Mouse (Mus musculus) heart, embryonic 11.5 days (tissue): ENCODE results near the gene Kcnj15. TPM values are rescaled to one million over a fixed set of nuclear protein-coding genes. Genes with fewer than 3 reads are reported as not detected.

ENCODE experiments used
- ATAC-seq: fragments of 200-750 bp; cut with Nextera tagmentation; replicated peaks from 2 replicates; pipeline ENCODE4 v1.8.0; 2017; ENCODE audit warnings: moderate library complexity; ENCODE audit not compliant: insufficient number of reproducible peaks, low FRiP score, low TSS enrichment
- H3K27ac ChIP-seq: fragments of 300-500 bp; sonication (generic); 2 replicates; pipeline ENCODE4 v1.5.1; 2014; ENCODE audit warnings: mild to moderate bottlenecking, low read depth, low read length
- H3K27me3 ChIP-seq: fragments of 300-500 bp; sonication (generic); 2 replicates; pipeline ENCODE4 v1.6.1; 2014; ENCODE audit warnings: mild to moderate bottlenecking, low read length, mixed read lengths; ENCODE audit not compliant: control insufficient read depth, insufficient read depth
- H3K36me3 ChIP-seq: fragments of 300-500 bp; sonication (generic); 2 replicates; pipeline ENCODE4 v1.6.1; 2014; ENCODE audit warnings: mild to moderate bottlenecking, low read length, moderate library complexity, mixed read lengths; ENCODE audit not compliant: control insufficient read depth, insufficient read depth
- H3K4me1 ChIP-seq: fragments of 300-500 bp; sonication (generic); 2 replicates; pipeline ENCODE4 v1.6.1; 2014; ENCODE audit warnings: low read length; ENCODE audit not compliant: control insufficient read depth, insufficient read depth
- H3K4me2 ChIP-seq: fragments of 300-500 bp; sonication (generic); 2 replicates; pipeline ENCODE4 v1.6.1; 2014; ENCODE audit warnings: mild to moderate bottlenecking, moderate library complexity
- H3K4me3 ChIP-seq: fragments of 300-500 bp; sonication (generic); 2 replicates; pipeline ENCODE4 v1.5.1; 2014; ENCODE audit warnings: low read depth, low read length
- H3K9ac ChIP-seq: fragments of 300-500 bp; sonication (generic); 2 replicates; pipeline ENCODE4 v1.6.1; 2014; ENCODE audit warnings: mild to moderate bottlenecking, low read depth, low read length, moderate library complexity
- H3K9me3 ChIP-seq: fragments of 300-500 bp; sonication (generic); replicated peaks from 2 replicates; pipeline ENCODE4 v1.6.1; 2016; ENCODE audit warnings: low read length; ENCODE audit not compliant: control insufficient read depth
- WGBS: fragments of 180-500 bp; shearing (Covaris S2); extraction: QIAGEN DNeasy Blood & Tissue Kit; methylation state at CpG from one replicate; pipeline ENCODE4 v1.1.7; 2014; ENCODE audit not compliant: insufficient replicate concordance; 5-methylcytosine and 5-hydroxymethylcytosine counted together
- polyA plus RNA-seq: library from polyadenylated mRNA; unstranded; fragments of >200 nt; fragmentation: Nextera tagmentation; extraction: Ambion mirVana; gene quantifications from 2 replicates; pipeline ENCODE4 v1.2.1, GENCODE M21; 2014

Gene Kcnj15
- polyA plus RNA-seq, 1 experiment from 2014 or later: 0.53 TPM

- H3K9me3 ChIP-seq: 0 out of 2 replicates have a peak, but pooled peaks cover 3% of the 10 kb centered on the region
- no peak for ATAC-seq
- no peak overlapping the region for H3K9ac ChIP-seq
- no peak overlapping the region for H3K4me2 ChIP-seq
- H3K4me3 ChIP-seq: no peak overlapping the region
- WGBS: 77% methylated on average over 10 of the region's 10 CpGs
- H3K36me3 ChIP-seq: no peaks in the 10 kb centered on the region
- no peak overlapping the region for H3K27ac ChIP-seq
- no peaks in the 10 kb centered on the region for H3K27me3 ChIP-seq
- no peaks in the 10 kb centered on the region for H3K4me1 ChIP-seq
Measured at GRCm38 (mm10) chr16:95275713-95276502, 18.6 kb downstream of the Kcnj15 start.

GRCm38 (mm10) chr16:95279015-95279414, 21.7 kb downstream of the Kcnj15 start:
- Histone ChIP-seq H3K9me3 (no peaks in the 10 kb centered on the region), H3K36me3 (no peaks in the 10 kb centered on the region), H3K4me1 (no peaks in the 10 kb centered on the region), H3K4me2 (no peak overlapping the region), H3K4me3 (no peak overlapping the region), H3K27me3 (no peaks in the 10 kb centered on the region), H3K9ac (no peak overlapping the region), H3K27ac (no peak overlapping the region)
- no peak for ATAC-seq
- 38% methylated on average over 3 of the region's 3 CpGs for WGBS

GRCm38 (mm10) chr16:95280338-95280737, 23.0 kb downstream of the Kcnj15 start:
- no peak for ATAC-seq
- no peak overlapping the region for H3K27ac ChIP-seq
- no peak overlapping the region for H3K9ac ChIP-seq
- 81% methylated on average over 3 of the region's 3 CpGs for WGBS
- H3K9me3 ChIP-seq: no peaks in the 10 kb centered on the region
- no peaks in the 10 kb centered on the region for H3K36me3 ChIP-seq
- no peak overlapping the region for H3K4me3 ChIP-seq
- no peaks in the 10 kb centered on the region for H3K27me3 ChIP-seq
- no peak overlapping the region for H3K4me2 ChIP-seq
- H3K4me1 ChIP-seq: no peaks in the 10 kb centered on the region

- Histone ChIP-seq H3K4me1 (no peaks in the 10 kb centered on the region), H3K27me3 (no peaks in the 10 kb centered on the region), H3K9me3 (no peaks in the 10 kb centered on the region; the same call in 1 of the 2 replicates), H3K9ac (no peak overlapping the region), H3K4me2 (no peak overlapping the region), H3K36me3 (no peaks in the 10 kb centered on the region), H3K27ac (no peak overlapping the region), H3K4me3 (no peak overlapping the region)
- ATAC-seq: no peak
- WGBS: 81% methylated on average over 10 of the region's 10 CpGs
Measured at GRCm38 (mm10) chr16:95283369-95283768, 26.0 kb downstream of the Kcnj15 start.

GRCm38 (mm10) chr16:95284085-95284727, 26.8 kb downstream of the Kcnj15 start:
- Histone ChIP-seq H3K27ac (no peak overlapping the region), H3K36me3 (no peaks in the 10 kb centered on the region), H3K4me1 (no peaks in the 10 kb centered on the region), H3K4me2 (no peak overlapping the region), H3K4me3 (no peak overlapping the region), H3K9me3 (no peaks in the 10 kb centered on the region; the same call in 1 of the 2 replicates), H3K27me3 (no peaks in the 10 kb centered on the region), H3K9ac (no peak overlapping the region)
- ATAC-seq: no peak
- WGBS: 73% methylated on average over 12 of the region's 12 CpGs

- H3K4me3 ChIP-seq: no peak overlapping the region
- H3K9ac ChIP-seq: no peak overlapping the region
- no peak overlapping the region for H3K4me2 ChIP-seq
- no peaks in the 10 kb centered on the region for H3K4me1 ChIP-seq
- no peak for ATAC-seq
- WGBS: 83% methylated on average over 4 of the region's 4 CpGs
- H3K9me3 ChIP-seq: no peaks in the 10 kb centered on the region; the same call in 1 of the 2 replicates
- H3K36me3 ChIP-seq: no peaks in the 10 kb centered on the region
- H3K27ac ChIP-seq: no peak overlapping the region
- H3K27me3 ChIP-seq: no peaks in the 10 kb centered on the region
Measured at GRCm38 (mm10) chr16:95285043-95285442, 27.7 kb downstream of the Kcnj15 start.

GRCm38 (mm10) chr16:95285767-95286166, 28.4 kb downstream of the Kcnj15 start:
- Histone ChIP-seq H3K4me2 (no peak overlapping the region), H3K4me3 (no peak overlapping the region), H3K4me1 (no peaks in the 10 kb centered on the region), H3K27me3 (no peaks in the 10 kb centered on the region), H3K36me3 (no peaks in the 10 kb centered on the region), H3K9me3 (no peaks in the 10 kb centered on the region; the same call in 1 of the 2 replicates), H3K27ac (no peak overlapping the region), H3K9ac (no peak overlapping the region)
- no peak for ATAC-seq
- WGBS: 74% methylated on average over 4 of the region's 4 CpGs

GRCm38 (mm10) chr16:95287656-95288055, 30.3 kb downstream of the Kcnj15 start:
- ATAC-seq: no peak
- WGBS: 85% methylated on average over 2 of the region's 2 CpGs
- Histone ChIP-seq H3K4me2 (no peak overlapping the region), H3K9ac (no peak overlapping the region), H3K4me1 (peaks cover 2% of the 10 kb centered on the region; the same call in 1 of the 2 replicates), H3K9me3 (no peaks in the 10 kb centered on the region; the same call in 1 of the 2 replicates), H3K27ac (no peak overlapping the region), H3K4me3 (no peak overlapping the region), H3K36me3 (no peaks in the 10 kb centered on the region), H3K27me3 (no peaks in the 10 kb centered on the region)
